Mouse (Mus musculus) brain, embryonic 14.5 days (tissue): Measurements from ENCODE around the gene Cast.

Experiments used
- CTCF ChIP-seq: fragments of 200-500 bp; IDR thresholded peaks from 2 replicates; pipeline ENCODE4 v1.5.1; 2012; ENCODE audit warnings: inconsistent platforms, mild to moderate bottlenecking, moderate library complexity, borderline replicate concordance; ENCODE audit not compliant: insufficient read depth, insufficient read length; ENCODE audit errors: extremely low read depth
- POLR2A ChIP-seq: fragments of 200-500 bp; IDR thresholded peaks from 2 replicates; pipeline ENCODE4 v1.6.1; 2012; ENCODE audit warnings: mild to moderate bottlenecking, inconsistent platforms, borderline replicate concordance; ENCODE audit not compliant: poor library complexity, insufficient read depth, insufficient read length, severe bottlenecking; ENCODE audit errors: extremely low read depth

DNA sequence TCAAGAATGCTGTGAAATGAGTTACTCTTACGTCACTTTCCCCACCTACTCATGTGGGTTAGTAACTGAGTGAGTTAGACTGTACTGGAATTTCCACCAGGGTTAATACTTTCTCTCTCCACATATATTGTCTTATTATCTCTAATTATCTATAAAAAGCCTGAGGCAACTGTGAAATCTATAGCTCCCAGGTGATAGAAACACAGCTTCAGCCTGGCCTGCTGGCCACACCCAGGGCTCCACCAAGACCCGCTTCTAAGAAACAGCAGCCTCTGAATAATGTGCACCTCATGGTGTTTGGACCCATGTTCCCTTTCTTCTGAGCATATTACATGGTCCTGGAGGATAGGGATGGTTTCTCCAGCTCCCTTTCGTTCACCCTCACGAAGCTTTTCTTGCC is 74.9 kb downstream of the Cast start:
- TF ChIP-seq POLR2A (no peak), CTCF (no peak)
